Mouse (Mus musculus) kidney, adult 8-10 months (tissue): ENCODE measurements around the gene Apoc1.
A peak's percentile ranks its signal among the peaks of the same experiment; 100 is the strongest.

ENCODE experiments used
- DNase-seq, 2 experiments: peaks; one replicate each; pipeline ENCODE4 v3.0.0; 2022

Apoc1 gene

DNA sequence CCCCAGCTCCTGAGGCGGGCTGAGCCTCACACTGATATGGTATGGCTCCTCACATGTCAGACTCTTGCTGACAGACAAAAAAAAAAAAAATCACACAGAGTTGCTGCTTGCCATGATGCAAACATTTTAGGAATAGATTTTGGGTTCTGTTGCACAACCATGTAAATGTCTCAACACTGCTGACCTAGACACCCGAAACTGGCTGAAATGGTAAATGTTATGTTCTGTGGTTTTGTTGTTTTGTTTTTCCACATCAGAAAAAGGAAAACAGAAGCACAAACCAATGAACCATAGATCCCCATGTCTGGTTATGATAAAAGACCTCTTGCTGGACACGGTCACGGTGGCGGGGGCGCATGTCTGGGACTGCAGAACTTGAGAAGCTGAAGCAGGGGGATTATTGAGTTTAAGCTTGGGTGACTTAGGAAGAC lies 8.7 kb downstream of the Apoc1 start:
- DNase-seq, result no peak

DNA sequence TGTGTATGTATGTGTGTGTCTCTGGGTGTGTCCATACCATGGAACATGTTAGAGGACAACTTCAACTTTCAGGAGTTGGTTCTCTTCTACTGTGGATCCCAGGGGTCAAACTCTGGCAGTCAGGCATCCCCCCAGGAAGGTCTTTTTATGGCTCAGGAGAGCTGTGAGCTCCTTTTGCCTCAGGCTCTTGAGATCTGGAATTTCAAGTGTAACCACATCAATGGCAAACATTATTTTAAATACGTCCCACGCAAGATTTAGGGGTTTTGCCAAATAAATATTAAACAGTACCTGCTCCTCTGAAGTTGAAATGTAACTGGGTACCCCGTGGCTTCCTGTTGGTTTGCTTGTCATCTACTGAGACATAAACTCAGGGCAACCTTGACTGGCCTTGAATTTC lies 9.5 kb downstream of the Apoc1 start:
- DNase-seq, result no peak

DNA sequence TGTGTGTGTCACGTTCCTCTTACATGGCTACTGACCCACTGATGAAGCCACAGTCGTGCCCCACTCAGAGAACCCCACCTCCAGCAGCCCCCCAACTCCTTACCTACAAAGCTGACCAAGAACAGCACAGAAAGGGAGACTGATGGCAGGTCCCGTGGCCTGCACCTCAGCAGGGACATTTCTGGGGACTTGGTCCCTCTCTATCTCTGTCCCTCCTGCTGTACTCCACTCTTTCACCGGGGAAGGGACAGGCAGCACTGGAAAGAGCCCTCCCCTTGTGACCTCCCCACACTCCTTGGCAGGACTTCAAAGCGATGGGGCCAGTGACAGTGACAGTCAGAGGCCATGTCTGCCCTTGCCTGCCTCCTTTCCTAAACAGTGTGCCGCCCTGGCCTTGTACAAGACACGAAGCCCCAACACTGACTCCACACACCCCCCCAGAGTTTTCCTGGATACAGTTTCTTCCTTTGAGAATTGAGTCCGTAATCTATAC lies 11.2 kb downstream of the Apoc1 start, which contains the start of the genes Gm44805 and Apoc4:
Gene Gm44805 (minus strand): TSS at position 222 of the 493 bp plus-strand sequence.
Gene Apoc4 (minus strand): TSS at position 278 of the 493 bp plus-strand sequence.
- DNase-seq, result no peak

DNA sequence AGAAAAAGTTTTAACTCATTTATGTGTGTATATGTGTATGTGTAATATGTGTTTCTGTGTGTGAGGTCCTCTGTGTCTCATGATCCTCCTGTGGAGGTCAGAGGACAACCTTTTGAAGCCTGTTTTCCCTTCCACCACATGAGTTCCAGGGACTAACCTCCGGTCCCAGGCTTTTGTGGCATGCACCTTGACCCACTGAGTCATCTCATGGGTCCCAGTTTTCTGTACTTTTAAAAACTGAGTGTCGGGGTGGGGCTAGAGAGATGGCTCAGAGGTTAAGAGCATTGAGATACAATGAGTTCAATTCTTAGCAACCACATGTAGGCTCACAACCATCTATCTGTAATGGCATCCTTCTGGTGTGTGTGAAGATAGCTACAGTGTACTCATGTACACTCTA lies 11.8 kb downstream of the Apoc1 start:
- DNase-seq, result no peak

DNA sequence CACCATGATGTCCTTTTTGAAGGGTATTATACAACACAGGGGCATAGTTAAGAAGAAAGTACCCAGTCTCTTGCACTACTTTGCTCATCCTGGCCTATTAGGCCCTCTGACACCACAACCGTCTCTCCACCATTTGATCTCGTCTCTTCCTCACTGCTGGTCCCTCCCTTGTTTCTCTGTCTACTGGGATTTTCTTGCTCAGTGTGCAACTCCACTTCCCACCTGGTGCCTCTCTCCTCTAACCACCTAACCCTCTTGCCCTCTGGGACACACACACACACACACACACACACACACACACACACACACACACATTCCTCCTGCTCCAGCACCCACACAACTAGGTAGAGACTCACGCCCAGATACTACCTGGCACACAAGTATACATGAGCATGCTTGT lies 13.6 kb downstream of the Apoc1 start:
- no peak for DNase-seq

DNA sequence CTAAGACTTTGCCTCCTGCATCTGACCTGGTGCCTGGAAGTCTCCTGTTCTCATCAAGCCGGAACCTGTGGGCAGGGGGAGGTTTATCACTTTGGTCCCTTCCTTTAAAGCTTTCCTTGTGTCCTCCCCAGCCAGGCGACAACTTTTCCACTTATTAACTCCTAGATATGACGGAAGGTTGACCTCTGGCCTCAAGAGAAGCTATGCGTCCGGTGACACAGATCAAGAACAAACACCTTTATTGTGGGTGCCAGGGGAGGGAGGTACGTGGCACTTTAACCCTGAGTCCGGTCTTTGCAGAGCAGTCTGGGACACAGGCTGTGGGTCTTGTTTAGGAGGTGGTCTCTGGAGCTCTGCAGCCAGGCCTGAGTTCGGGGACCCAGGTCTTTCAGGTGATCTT lies 14.6 kb downstream of the Apoc1 start, which contains the start of gene Apoc2:
Gene Apoc2 (minus strand): TSS at position 70 of the 400 bp plus-strand sequence.
- no peak for DNase-seq

DNA sequence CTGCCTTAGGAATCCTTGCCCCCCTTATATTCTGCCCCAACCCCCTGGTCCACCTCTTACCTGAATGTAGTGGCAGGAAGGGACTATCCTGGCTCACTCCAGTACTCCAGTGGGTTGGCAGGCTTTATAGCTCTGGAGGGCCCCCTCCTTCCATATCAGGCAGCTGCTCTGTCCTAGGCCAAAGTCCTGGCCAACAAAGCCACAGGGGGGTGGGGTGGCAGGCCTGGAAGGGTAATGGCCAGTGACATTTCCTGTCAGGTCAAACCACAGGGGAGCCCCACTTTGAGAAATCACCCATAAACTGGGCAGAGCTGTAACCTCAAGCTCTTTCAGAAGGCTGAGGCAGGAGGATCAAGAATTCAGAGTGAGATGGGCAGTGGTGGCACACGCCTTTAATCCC lies 15.8 kb downstream of the Apoc1 start:
- no peak for DNase-seq

DNA sequence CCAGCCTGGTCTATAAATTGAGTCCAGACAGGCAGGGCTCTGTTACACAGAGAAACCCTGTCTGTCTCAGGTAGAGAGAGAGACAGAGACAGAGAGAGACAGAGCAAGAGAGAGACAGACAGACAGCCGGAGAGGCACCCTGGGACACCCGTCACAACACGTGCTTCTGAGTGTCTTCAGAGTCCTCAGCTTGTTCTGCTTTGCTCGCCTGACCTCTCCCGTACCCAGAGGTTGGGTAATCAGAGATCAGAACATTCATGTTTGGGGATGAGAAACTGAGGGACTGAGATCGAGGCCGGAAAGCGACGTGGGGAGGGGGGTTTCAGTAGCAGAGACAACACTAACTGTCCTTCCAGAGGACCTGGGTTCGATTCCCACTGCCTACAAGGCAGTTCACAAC lies 16.6 kb downstream of the Apoc1 start:
- DNase-seq, result no peak

DNA sequence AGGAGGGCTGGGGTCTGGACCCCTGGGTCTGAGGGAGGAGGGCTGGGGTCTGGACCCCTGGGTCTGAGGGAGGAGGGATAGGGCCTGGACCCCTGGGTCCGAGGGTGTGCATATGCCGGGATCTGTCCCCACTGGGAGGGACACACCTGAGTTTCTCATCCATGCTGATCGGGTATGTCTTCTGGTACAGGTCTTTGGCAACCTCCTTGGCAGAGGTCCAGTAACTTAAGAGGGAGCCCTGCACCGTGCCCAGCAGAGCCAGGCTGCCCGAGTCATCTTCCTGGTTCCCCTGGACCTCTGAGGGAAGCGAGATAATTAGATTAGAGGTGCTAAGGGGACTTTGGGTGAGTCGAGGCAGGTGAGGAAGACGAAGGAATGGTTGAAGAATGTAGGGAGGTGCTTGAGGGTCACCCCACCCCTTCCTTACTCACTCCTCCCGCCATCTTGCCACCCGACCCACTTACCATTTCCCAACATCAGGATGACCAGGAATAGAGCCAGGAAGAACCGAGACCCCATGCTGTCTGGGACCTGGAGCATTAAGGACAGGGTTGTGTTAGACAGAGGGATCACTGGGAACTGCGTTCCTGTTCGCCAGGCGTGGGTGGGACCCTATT lies 19.3 kb downstream of the Apoc1 start:
- no peak for DNase-seq

DNA sequence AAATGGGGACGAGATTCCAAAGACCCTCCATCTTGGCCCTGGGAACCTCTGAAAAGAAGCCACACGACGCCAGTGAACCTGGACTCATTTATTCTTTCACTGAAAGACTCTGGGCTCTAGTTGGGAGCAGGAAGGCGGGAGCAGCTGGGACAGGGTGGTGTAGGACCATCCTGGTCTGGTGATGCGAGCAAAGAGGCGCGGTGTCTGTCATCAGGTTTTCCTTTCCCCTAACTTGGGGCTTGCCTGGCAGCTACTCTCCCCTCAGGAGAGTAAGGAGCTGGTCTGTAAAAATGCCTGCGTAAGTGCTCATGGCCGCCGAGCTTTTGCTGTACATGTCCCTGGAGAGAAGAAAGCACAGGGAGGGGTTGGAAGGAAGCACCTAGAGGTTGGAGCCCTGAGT lies 20.9 kb downstream of the Apoc1 start:
- no peak for DNase-seq

DNA sequence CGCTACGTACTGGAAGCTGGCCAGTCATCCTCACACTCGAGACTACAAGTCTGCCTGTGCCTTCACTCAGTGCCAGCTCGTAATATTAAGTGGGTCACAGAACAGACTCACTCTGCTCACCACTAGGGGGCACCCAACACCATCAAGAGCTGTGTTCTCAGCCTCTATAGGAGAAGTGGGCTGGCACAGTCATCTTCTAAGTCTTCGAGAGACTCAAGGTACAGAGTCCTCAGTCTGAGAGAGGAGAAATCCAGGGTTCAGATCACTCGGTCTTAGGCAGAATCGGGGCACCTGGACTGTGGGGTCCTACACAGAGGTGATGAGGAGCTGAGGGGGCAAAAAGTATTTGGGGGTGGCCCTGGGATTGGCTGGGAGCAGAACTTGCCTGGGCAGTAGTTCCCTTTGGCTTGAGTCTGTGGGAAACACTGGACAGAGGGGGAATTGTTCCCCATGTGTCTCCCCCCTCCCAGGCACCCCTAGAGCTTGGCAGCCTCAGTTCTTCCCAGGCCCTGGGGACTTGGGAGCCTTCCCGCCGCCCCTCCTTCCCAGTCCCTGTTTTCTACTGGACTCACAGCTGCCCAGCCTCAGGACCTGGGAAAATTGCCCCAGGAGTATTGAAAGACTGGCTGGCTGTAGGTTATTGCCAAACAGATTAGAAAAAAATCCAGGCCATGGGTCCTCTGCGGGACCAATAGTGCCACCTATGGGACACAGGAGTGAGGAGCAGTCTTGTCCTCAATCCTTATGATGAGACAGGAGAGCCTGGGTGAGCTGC lies 23.3 kb downstream of the Apoc1 start:
- peak; percentile 92 to 95 for DNase-seq

DNA sequence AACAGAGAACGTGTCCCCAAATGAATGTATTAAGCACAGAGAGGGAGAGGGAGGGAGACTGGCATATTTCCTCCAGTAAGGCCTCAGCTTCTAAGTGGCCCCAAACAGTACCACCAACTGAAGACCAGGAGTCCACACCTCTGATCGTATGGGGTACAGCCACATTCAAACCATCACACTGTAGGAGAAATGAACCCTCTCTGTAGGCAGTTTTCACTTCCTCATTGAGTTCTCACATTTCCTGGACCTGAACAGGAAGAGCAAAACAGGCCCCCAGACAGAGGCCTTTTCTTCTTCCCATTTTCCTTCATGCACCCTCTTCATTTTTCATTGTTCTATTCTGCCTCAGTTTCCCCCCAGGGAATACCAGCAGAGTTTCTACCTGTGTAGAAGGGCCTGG lies 25.0 kb downstream of the Apoc1 start:
- DNase-seq, result no peak

DNA sequence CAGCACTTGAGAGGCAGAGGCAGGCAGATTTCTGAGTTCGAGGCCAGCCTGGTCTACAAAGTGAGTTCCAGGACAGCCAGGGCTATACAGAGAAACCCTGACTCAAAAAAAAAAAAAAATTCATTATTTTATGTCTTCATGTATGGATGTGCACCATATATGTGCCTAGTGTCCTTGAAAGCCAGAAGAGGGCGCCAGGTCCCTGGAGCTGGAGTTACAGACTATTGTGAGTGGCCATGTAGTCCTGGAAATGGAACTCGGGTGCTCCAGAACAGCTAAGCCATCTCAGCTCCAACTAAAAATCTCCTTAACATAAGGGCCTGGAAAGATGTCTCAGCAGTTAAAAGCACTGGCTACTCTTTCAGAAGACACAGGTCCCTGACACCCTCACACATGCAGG lies 25.7 kb downstream of the Apoc1 start:
- DNase-seq, result no peak

DNA sequence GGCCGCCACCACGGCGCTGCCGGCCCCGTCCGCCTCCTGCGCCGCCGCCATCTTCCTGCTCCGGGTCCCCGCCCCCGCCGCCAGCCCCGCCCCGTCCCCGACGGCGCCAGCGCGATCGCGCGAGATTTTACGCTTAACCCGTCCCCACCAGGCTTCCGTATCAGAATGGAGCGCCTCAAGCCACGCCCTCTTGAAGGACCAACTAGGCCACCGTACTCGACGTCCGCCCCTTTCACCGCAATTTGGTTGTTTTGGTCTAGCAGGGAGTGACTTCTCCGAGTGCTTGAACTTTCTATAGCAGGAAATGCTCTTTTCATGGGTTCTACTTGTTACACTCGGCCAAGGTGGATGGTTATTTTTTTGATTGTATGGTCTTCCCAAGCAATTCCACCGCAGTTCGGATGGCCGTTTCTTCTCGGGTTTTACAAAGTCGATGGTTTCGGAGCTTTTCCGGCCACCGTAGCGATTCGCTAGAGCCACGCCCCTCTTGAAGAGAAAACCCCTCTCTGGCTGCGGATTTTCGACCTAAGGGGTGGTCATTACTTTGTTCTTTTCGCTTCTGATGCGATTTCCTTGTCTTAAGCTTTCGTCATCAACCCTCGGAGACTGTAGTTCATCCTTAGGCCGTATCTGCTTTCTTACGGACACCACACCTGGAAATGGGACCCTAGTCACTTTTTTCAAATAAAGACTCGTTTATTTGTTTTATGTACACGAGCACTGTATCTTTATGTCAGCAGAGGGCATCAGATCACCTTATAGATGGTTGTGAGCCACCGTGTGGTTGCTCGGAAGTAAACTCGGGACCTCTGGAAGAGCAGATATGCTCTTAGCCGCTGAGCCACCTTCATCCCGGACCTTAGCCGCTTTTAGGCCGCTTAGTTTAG lies 27.3 kb downstream of the Apoc1 start, which contains the start of gene Clptm1:
Gene Clptm1 (minus strand): TSS at position 79 of the 887 bp plus-strand sequence.
- peak; percentile 96 to 98 for DNase-seq

DNA sequence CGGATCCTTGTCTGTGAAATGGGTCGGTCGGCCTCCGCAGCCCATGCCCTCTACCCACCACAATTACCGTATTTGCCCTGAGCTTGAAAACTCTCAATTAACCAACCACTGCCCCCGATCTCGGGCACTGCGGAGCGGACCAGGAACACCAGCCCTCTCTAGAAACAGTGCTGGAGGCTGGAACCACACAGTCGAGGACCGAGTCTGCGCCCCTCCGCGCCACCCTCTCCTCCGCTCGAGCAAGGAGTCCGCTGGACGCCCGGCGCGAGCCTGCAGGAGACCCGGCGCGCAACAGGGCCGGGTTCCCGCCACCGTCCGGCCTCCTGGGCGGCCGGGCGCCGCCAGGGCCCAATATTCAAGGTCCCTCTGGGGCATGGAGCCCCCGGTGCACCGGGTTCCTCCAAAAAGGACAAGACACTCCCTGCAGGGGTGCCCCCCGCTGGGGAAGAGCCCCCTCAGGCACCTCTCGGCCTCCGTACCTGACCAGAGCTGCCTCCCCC lies 28.0 kb downstream of the Apoc1 start:
- no peak for DNase-seq

DNA sequence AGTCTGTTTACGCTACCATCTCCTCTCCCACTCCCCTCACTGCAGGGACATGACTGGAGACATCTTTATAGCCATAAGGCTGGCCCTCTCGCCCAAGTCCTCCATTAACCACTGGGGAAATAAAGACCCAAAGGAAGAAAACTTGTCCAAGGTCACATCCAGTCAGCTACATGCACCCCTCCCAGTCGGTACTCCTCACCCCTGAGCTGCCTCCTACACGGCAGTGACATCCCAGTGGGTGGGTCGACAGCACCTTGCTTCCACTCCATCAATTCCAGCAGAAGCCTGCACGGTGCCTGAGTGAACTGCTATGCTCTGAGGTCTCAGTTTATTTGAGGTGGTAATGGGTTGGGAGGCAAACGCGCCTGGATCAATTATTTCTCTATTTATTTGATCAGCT lies 28.5 kb downstream of the Apoc1 start:
- DNase-seq, result no peak

DNA sequence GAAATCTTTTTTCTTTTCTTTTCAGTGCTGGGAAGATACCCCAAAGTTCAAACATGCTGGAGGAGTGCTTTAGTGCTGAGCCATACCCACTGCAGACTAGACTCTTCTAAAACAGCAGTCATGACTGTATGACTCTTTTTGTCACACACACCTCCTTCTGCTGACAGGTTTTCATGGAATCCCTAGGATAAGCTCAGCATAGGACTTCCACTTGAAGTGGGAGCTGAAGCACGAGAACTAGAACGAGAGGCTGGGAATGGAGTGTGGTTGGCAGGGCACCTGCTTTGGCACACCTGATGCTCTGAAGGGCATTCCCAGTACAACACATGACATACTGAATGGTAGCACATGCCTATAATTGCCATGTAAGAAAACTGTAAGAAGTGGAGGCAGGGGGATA lies 39.8 kb downstream of the Apoc1 start:
- DNase-seq, result no peak

DNA sequence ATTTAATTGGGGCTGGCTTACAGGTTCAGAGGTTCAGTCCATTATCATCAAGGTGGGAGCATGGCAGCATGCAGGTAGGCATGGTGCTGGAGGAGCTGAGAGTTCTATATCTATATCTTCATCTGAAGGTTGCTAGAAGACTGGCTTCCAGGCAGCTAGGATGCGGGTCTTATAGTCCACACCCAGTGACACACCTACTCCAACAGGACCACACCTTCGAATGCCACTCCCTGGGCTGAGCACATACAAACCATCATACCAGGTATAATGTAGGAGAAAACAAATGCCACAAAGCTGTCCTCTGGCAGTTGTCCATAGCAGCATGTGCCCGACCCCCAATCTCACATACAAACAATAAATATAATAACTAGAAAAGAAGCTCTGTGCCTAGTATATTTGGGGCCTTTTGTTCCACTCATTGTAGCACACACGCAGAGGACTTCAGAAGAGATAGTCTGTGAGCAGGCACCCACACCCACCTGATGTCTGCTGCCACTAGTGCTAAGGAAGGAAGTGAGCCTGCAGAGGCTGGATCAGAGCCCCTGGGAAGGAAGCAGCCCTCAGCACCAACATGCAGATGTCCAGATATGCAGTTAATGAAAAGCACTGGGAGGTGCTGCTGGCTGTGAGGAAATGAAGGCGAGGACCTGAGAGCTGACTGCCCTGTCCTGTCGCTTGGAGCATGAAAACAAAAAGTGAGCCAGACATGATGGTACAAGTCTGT lies 41.2 kb downstream of the Apoc1 start:
- DNase-seq, result no peak

DNA sequence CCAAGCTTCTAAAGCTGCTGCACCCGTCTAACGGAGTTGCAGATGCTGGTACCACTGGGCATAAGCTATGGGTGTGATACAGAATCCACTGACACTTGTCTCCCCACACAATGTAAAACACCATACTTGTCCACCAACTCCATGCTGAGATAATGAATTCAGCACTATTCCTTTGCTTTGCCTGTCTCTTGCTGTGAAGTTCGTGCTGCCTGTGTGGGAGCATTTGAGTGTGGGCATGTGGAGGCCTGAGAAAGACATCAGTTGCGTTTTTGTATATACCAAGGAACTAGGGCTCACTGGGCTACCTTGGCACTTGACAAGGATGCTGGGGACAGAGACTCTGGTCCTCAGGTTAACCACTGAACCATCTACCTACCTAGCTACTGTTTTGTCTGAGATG lies 51.2 kb downstream of the Apoc1 start:
- DNase-seq, result no peak
